Mouse (Mus musculus): ENCODE data around the gene Gfod1.

The Gfod1 gene

DNA sequence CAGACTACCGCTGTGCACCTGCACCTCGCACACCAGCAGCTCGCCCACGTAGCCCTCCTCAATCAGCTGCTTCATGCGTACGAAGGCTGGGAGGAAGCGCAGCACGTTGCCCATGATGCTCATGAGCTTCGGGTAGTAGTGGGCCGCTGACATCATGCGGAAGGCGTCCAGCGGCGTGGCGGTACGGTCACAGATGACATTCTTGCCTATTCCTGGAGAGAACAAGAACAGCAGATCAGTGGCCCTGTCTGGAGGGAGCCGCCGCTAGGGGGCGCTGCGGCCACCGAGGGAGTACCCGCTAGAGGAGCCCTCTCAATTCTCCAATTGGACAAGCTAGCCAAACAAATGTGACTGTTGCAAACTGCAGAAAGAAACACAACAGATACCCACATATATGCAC, 102.9 kb downstream of the Gfod1 start:
- DNase-seq (ENCODE audit: low spot score): peak; percentile 61

DNA sequence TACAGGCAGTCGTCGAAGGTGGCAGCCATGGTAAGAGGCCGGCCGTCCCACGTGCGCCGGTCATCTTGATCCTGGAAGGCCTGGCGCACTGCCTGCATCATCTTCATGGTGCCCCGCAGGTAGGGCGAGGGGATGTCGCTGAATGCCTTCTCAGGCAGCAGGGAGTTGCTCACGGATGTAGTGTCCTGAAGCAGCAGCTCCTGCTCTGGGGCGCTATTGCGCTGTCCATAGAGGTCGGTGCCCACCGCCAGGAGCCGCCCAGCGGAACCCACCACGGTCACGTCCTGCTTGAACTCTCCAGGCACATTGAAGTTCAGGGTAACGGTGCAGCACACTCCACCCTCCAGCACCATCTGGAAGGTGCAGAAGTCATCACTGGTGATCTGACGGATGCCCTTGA, 103.5 kb downstream of the Gfod1 start:
- no peak for DNase-seq (ENCODE audit: low spot score)

DNA sequence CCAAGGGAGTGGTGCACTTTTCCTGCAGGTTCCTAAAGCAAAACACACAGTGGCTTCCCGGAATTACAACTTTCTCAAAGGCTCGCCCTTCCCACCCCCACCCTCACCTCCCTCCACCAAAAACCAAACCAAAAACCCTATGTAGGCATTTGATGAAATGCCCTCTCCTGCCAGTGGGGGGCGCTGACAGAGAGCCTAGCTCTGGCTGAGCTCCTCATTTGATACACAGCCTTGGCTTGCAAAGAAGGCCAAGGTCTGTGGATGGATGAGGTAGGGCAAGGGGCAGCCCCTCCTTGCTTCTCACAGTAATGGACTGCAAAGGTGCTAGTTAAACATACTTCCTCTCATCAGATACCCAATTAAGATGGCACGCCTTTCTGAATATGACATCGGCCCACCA, 104.2 kb downstream of the Gfod1 start:
- no peak for DNase-seq (ENCODE audit: low spot score)

DNA sequence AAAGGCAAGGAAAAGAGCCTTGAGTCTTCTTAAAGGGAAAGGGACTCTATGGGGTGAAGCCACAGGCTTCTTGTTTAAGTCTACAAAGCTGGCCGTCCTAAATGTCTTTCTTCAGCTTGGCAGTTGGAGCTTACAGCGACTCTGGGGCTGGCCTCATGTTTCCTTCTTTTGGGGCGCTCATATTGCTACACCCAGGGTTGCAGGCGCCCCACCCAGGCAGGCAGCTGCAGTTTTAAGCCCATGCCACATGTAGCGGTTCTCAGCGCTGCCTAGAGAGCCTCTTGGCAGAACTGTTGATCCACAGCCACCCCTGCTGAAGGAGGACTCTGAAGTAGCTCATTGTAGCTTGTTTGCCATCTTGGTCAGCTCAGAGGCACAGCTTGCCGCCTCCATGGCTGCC, 104.7 kb downstream of the Gfod1 start:
- DNase-seq (ENCODE audit: low spot score): no peak

DNA sequence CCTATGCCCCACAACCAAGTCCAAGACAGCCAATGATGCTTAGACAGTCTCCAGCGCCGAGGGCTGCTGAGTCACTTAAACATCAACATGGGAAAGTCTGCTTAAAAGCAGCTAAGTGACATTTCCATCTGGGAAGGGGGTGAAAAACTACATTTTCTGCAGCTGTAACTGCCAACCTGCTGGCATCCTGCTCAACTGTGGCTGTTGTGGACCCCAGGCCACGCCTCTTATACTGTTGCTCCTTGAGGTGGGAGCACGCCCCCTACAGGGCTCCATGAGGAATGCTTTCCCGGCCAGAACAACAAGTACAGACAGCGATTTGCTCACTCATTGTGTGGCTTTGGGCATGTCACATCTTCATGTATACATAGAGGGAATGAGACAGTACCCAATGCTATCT, 106.8 kb downstream of the Gfod1 start:
- DNase-seq (ENCODE audit: low spot score): no peak

DNA sequence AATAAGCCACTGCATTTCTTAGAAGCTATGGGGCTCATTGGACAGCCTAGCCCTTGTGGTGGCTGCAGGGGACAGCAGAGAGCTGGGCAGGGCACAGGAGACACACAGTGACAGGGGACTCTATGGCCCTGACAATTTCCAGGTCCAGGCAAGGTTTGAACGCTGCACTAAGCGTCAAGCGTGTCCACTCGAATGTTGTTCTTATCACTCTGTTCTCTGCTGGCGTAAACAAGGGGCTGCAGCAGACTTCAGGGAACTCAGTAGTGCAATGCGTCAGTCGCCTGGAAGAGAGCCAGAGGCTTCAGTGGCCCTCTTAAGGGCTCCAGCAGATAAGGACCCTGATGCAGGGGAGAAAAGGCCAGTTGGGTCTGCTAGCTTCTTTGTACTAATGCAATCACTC, 108.0 kb downstream of the Gfod1 start:
- no peak for DNase-seq (ENCODE audit: low spot score)

DNA sequence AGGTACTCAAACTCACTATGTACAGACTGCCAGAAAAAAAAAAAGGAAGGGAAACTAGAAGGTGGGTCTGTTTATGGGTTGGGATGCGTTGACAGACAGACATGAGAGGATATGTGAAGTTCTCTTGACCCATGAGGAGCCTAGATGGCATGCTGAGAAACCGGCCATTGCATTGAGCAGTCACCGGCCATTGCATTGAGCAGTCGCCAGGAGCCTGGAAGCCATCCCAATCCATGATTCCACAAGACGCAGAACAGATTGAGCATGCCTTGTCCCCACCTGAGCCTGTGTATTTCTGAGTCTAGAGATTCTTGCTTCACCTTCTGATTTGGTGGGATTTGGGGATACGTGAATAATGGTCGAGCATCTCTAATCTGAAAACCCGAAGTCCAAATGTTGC, 110.0 kb downstream of the Gfod1 start:
- DNase-seq (ENCODE audit: low spot score): no peak

DNA sequence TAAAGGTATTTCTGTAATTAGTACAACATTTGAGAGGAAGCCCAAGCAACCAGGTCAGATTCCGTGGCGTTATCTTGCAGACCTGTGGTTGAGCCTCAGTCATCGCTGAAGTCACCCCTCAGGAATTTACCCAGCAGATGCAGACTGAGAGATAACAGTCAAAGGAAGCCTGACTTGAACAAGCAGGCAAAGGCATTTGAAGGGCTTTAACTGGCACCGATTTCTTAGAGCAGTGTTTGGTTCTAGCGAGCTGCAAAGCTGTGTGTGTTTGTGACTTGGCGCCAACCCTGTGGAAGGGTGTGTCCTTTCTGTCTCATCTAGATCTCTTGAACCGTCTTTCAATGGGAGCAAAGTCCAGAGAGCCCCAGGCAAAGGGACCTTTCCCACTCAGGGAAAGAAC, 110.7 kb downstream of the Gfod1 start:
- DNase-seq (ENCODE audit: low spot score): no peak

DNA sequence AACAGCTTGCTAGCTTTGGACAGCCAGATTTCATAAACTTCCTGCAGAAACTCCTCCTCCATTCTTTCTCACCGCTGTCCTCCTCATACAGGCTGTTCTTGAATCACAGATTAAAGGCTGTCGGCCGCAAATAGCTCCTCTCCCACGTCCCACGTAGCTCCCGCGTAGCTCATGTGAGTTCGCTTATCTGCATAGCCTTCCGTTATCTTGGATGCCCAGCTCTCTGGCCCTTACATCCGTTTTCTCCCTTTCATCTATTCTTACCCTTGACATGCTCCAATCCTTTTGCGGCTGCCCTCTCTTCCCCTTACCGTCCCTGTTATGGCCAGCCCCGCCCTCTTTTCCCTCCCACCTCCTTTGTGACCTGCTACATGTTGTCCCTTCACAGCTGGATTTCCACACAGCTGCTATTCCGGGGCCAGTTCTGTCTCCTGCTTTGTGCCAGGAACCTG, 112.2 kb downstream of the Gfod1 start:
- peak; percentile 53 for DNase-seq (ENCODE audit: low spot score)

DNA sequence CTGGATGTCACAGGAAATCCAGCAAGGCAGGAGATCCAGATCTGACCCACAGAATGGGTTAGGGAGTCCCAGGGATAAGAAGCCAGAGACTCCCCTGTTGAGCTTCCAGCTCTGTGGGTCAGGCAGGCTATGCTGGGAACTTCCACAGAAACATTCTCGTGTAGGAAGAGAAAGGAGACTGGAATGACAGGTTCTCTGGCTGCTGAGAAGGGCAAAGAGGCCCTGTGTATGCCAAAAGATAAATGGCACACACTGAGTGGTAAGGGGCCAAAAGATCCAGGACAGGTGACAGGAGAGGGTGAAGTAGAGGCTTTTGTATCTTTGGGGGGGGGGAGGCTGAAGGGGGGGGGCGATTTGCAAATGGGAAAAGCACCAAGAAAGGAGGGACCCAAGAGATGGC, 112.7 kb downstream of the Gfod1 start:
- DNase-seq (ENCODE audit: low spot score): no peak

DNA sequence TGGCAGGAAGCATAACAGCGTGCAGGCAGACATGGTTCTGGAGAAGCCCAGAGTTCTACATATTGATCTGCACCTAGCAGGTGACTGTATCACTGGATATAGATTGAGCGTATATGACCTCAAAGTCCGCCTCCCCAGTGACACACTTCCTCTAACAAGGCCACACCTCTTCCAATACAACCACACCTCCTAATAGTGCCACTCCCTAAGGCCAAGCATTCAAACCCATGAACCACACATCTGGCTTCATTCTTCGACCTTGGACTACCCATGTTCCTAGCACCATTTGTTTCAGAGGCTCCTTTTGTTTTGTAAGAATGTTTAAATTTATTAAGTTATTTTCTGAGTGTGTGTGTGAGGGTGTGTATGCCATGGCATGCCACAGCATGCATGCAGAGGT, 116.2 kb downstream of the Gfod1 start:
- no peak for DNase-seq (ENCODE audit: low spot score)

DNA sequence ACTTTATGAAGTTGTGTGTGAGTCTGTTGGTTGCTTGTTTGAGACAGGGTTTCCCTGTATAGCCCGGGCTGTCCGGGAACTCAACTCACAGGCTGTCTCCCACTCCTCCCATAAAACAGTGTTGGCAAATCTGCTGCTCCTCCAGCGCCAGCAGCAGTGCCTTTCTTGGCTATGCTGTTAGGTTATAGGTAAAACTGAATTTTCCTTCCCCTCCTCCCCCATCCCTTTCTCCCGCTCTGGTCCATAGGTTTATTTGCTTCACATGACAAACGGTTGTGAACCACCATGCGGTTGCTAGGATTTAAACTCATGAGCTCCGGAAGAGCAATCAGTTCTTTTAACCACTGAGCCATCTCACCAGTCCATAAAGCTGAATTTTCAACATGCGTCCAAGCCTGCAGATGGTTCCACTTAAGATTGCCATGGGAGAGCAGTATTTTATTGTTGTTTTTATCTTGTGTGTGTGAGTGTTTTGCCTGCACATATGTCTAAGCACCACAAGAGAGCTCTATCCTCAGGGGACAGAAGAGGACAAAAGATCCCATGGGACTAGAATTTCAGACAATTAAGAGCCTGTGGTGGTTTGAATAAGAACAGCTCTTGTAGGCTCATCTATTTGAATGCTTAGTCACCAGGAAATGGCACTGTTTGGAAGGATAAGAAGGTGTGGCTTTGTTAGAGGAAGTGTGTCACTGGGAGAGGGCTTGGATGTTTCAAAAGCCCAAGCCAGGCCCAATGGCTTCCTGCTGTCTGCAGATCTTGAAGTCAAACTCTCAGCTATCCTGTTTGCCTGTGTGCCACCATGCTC, 120.5 kb downstream of the Gfod1 start:
- peak; percentile 29 for DNase-seq (ENCODE audit: low spot score)

DNA sequence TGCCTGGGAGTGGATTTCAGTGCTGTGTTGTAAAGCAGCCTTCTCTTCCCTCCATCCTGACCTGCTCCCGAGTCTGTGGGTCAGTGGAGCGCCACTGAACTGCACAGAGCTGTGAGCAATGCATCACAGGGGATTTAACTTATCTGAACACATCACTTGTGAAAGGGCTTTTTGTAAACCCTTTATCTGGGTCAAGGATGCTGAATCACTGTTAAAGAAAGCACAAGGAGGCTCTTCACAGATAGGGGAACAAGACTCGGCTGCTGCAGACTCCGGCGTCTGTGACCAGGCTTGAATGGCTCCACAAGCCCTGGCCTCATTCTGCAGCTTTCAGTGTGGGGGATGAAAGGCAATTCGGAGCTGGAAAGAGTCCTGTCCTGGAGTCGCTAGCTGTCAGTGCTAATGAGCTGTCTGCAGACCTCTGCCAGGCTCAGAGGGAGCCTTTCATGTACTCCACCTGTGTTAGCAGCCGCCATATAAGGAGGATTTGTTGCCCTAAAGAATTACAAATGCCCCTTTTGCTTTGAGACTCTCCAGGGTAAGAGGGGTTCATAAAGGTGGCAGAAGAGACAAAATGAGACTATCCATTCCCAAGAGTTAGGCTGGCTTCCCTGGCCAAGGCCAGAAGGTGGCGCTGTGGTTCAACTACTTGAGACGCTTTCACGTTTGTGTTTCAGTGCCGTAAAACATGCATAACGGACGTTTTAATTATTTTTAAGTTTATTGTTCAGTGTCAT, 121.3 kb downstream of the Gfod1 start:
- DNase-seq (ENCODE audit: low spot score): peak; percentile 96

DNA sequence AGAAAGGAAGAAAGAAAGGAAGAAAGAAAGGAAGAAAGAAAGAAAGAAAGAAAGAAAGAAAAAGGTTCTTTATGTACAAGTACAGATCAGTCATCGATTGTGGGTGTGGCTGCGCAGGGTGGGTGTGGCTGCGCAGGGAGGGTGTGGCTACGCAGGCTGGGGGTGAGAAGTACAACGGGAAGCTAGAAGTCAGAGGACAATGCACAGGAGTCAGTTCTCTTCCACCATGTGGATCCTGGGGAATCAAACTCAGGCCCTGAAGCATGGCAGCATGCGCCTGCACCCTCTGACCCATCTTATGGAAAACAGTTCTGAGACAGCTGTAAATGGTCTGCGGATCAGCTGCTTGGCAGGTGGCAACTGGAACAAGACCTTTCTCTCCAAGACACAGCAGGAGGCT, 122.9 kb downstream of the Gfod1 start:
- no peak for DNase-seq (ENCODE audit: low spot score)

DNA sequence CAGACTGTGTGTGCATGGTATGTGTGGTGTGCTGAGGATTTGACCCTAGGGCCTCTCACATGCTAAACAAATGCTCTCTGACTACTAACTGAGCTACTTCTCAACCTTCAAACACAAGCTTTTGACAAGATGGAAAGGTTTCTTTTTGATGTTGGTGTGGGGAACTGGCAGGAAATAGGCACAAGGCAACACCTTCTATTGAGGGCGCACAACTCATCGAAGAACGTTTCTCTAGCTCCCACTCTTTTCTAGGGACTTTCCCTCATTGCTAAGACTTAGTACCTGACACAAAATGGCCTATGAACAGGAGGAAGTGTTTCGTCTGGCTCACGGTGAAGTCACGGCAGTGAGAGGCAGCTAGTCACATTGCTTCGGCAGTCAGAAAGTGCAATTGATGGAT, 126.7 kb downstream of the Gfod1 start:
- no peak for DNase-seq (ENCODE audit: low spot score)

DNA sequence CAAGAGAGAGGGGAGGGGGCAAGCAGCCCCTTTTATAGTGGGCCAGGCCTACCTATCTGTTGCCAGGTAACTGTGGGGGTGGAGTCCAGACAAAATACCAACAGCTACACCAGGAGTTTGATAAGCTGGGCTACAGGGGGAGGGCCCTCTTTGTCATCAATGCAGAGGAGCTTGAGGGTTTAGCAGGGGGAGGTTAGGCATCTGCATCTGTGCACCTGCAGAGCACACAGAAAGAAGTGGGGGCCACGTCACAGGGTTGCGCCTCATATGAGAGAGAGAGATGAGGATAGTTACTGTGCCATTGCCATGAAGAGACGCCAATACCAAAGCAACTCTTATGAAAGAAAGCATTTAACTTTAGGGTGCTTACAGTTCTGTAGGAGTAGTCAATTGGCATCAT, 127.3 kb downstream of the Gfod1 start:
- DNase-seq (ENCODE audit: low spot score): no peak

DNA sequence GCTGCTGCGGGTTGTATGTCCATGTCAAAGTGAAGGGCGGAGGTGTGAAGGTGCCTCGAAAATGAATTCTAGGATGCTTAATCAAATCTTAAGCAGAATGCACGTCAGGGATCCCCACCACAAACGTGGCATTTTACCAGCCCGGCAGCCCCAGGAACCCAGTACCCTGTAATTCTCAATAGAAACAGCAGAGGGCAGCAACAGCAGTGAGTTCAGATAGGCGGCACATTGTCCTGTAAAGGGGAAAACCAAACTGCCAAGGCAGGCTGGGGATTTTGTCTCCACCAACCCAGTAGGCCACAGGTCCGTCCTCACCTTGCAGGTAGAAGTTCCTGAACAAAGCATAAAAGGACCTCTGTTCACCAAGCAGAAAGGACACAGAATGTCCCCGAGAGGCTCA, 130.7 kb downstream of the Gfod1 start:
- peak; percentile 92 for DNase-seq (ENCODE audit: low spot score)

DNA sequence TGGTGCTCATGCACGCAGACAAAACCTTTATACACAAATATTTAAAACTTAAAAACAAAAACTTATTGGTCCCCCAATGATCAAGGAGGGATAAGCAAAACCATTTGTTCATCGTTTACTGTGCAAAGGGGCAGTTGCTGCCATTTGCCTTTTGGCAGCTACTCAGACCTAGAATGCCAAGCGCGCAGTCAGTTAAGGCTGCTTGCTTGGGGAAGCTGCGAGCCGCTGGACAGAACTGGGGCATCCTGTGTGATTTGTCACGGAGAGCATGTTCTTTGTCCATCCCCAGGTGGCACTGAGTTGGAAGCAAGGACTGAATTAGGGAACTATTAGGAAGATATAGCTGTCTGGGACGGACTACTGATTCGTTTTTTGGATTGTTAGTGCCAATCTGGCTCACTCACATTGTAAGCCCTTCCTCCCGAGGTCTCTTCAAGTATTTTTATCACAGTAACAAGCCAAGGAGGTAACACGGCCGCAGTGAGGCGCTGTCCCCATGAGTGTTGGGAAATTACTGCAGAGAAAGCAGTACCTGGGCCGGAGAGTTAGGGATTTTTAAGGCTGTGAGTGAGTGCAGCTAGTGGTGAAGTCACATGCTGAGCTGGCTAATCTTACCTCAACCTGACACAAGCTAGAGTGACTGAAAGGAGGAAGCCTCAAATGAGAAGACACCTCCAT, 131.8 kb downstream of the Gfod1 start:
- DNase-seq (ENCODE audit: low spot score): peak; percentile 66

DNA sequence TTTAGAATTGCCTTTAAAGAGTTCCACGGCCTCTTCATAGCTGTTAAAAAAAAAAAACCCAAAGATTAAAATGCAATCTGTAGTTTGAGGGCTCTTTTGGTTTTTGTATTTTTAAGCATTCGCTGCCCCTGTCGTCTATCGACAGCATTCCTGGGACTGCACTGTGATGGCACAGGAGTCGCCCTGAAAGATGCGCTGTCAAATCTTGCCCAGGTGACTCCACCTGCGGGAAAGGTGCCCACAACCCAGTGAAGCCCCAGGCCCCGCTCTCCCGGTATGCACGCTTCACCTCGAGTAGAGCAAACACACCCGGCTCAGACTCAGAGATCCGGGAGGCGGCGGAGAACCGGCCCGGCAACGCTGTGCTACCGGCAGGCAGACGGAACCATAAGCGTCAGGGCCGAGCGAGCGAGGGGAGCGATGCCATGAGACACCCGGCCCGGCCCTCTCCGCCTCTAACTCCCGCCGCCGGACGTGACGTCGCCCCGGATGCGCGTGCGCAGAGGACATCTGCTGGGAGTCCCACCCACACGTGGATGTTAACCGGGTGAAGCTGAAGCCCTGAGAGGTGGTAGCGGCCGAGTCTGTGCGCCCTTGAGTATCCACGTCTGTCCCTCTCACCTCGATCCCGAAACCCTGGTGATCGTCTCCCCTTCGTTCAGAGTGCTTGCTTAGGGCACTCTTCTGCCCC, 132.8 kb downstream of the Gfod1 start, which contains the start of gene Tbc1d7:
Gene Tbc1d7 (minus strand): TSS at position 482 of the 691 bp plus-strand sequence.
- DNase-seq (ENCODE audit: low spot score): peak; percentile 97

DNA sequence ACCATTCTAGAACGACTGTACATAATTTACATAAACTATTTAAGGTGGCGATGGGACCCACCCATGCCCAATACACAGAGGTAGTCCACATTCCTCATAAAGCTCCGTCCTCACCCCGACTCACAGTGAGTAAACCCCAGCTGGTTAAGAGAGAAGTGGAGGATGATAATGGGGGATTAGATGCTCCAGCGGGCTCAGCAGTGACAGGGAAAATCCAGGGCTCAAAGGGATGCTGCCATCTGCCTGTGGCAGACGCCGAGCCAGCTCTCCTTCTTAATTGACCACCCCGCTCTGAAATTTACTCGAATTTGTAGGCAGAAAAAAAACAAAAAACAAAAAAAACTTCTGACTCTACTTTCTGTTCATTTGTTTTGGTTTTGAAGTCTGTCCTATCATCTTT, 136.3 kb downstream of the Gfod1 start:
- DNase-seq (ENCODE audit: low spot score): no peak

DNA sequence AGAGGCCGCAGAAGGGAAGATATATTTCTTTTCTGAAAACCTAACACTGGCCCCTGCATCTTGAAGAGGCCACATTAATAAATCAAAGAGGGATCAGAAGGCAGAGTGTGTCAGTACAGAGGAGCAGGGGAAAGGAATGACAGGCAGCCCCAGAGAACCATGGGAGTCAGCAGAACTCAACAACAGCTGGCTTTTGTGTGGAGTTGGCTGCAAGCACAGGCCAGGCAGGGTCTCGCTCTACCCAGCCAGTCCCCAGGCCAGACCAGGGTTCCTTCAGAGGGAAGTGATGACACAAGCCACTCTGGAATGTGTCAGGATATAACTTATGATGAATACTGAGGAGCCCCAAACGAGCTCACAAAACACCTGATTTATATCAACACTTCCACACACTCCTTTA, 144.5 kb downstream of the Gfod1 start:
- DNase-seq (ENCODE audit: low spot score): peak; percentile 28

DNA sequence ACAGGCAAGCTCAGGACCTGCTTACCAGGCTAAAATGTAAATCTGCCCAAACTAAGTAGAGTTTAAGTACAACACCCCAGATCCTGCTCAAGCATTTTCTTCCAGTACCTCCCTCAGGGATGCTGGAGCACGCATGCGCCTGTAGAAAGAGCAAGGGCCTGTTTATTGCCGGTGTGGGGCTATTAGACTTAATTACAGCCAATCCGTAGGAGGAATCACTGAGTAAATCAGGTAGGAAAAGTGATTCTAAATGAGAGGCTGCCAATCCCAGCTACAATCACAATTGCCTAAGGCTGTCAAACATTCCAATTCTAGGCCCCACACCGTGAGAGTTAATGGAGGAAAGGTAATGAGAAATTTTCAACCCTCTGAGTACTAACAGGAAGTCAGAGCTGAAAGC, 145.7 kb downstream of the Gfod1 start:
- no peak for DNase-seq (ENCODE audit: low spot score)

Data from embryo, embryonic 10.5 days (tissue).